Mouse (Mus musculus) retina, postnatal 1 day (tissue): ENCODE results near the gene Pikfyve.
"Not testable (repeated sequence)": the region's sequence is repeated elsewhere in the genome, so short reads cannot be mapped to it uniquely, and the experiment has no call there.

Experiments
- DNase-seq: peaks from one replicate; pipeline ENCODE4 v3.0.0-alpha.2; 2012

Pikfyve gene

GRCm38 (mm10) chr1:65185524-65186205 is 818 bp upstream of the Pikfyve start:
- peak; percentile 28 for DNase-seq

DNA sequence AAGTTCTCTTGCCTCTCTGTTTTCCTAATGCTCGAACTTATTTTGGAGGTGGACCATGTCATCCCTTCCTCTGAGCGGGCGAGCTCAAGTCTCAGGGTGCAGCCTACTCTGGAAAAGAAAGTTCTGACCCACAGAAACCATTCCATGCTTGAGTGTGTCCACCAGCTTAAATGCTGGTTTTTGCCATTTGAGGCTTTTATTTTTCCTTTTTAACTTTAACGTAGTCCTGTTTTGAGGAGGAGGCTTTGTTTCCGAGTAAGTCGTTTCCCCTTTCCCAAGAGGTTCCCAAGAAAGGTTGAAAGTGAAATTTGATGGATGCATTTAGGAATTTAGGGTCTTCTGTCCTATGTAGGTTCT is 569 bp downstream of the Pikfyve start:
- no peak for DNase-seq

DNA sequence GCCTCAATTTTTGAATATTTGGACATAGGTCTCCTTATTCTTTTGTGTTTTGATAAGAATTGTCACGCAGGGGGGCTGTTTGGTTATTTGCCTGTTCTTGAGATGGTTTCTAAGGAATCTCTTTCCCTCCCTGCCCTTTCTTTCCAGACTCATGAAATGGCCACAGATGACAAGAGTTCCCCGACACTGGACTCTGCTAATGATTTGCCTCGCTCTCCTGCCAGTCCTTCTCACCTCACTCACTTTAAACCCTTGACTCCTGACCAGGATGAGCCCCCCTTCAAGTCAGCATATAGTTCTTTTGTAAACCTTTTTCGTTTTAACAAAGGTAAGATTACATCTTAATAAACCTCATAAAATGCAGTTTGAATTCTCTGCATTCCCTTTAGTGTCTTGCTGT is 3.7 kb downstream of the Pikfyve start:
- DNase-seq: no peak

GRCm38 (mm10) chr1:65193226-65193625 is 6.7 kb downstream of the Pikfyve start:
- no peak for DNase-seq

- DNase-seq: no peak
Measured at GRCm38 (mm10) chr1:65198425-65198824, 11.9 kb downstream of the Pikfyve start.

DNA sequence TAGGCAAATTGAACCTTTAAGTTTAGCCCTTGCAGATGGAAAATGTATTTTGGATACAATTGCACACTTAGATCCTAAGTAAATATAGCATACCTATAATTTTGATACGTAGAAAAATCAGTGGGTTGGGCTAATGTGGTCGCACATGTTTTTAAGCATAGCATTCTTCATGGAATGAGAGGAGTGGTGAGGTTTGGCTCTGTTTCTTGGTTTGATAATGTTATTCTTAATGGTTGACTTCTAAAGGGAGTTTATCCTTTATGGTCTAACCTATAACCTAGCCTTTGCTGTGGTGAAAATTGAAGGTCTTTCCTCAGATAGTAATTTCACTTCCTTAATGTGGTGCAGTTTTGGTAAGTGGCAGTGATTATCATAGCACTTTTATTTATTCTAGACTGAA is 12.4 kb downstream of the Pikfyve start:
- DNase-seq: no peak

DNA sequence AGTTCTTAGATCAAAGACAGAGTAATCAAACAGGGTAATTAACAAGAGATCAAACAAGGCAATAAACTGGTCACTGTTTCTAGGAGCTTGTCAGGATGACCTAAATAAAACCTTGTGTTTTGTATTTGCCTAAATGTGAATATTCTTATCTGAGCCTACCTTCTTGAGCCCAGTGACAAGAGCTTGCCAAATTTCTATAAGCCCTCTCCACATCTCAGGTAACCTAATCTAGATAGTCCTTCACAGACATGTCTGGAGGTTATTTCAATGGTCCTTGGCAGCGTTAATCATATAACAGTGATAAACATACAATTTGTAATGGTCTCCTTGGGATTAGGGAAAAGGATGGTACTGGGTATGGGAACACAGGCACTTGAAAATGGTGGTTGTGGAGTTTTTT is 17.8 kb downstream of the Pikfyve start:
- no peak for DNase-seq

- DNase-seq: no peak
Measured at GRCm38 (mm10) chr1:65213214-65213613, 26.7 kb downstream of the Pikfyve start.

GRCm38 (mm10) chr1:65217567-65217966 is 31.1 kb downstream of the Pikfyve start:
- DNase-seq: no peak

DNA sequence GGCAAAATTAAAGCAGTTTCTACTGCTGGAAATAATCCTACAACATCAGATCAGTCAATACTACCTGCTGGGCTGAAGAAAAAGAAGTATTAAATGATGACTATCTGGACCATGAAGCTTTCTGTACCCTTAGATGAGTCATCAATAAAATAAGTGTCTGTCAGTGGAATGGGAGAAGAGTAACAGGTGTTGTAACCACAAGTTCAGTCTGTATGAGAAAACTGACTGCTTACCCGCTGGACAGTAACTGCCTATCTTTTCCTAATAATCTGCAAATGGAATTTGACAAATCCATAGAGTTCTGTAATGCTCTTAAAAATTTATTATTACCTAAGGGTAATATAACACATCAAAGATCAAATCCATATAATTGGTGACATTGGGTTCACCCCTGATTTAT is 31.5 kb downstream of the Pikfyve start:
- no peak for DNase-seq

GRCm38 (mm10) chr1:65223654-65224053 is 37.2 kb downstream of the Pikfyve start:
- DNase-seq: no peak

- no peak for DNase-seq
Measured at GRCm38 (mm10) chr1:65227681-65228080, 41.2 kb downstream of the Pikfyve start.

DNA sequence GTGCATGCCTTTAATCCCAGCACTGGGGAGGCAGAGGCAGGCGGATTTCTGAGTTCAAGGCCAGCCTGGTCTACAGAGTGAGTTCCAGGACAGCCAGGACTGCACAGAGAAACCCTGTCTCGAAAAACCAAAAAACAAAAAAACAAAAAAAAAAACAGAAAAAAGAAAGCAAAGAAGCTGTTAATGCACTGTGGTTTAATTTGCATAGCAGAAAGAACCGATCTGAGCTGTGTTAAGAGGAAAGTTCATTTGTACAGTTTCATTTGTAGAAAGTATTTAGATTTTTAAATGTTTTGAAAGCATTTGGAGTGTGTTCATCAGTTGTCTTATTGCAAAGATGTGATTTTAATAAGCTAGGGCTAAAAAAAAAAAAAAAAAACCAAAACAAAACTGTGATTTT is 43.3 kb downstream of the Pikfyve start:
- not testable (repeated sequence) for DNase-seq

DNA sequence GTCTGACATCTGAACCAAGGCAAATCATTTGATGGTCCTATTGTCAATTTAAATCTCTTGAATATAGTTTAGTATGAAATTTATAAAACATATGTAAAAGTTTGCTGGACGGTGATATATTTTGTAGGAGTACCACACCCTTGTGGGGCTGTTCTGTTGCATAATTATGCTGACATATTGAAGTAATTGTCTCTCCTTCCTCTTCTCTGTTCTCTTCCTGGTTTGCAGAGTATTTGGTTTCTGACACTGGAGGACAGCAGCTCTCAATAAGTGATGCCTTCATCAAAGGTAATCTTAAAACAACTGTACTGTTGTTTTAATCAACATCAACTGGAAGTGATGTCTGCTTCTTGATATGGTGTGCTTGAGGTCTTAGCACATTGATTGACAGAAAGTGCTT is 44.1 kb downstream of the Pikfyve start:
- no peak for DNase-seq

DNA sequence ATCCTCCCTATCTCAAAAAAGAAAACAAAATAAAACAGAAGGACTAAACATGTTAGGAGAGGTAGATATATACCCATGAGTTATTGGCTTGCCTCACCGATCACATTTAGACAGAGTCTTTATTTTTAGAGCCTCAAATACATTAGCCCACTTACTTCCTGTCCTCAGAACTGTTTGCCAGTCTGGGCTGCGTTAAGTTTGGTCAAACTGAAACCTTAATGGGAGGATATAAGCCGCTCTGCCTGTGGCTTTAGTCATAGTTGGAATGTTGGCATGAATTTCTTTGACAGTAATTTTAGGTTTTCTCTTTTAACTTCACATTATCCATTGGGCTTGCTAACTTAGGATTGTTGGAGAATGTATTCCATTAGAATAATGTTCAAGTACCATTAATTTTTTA is 51.2 kb downstream of the Pikfyve start:
- no peak for DNase-seq

GRCm38 (mm10) chr1:65245637-65246036 is 59.2 kb downstream of the Pikfyve start:
- DNase-seq: no peak

DNA sequence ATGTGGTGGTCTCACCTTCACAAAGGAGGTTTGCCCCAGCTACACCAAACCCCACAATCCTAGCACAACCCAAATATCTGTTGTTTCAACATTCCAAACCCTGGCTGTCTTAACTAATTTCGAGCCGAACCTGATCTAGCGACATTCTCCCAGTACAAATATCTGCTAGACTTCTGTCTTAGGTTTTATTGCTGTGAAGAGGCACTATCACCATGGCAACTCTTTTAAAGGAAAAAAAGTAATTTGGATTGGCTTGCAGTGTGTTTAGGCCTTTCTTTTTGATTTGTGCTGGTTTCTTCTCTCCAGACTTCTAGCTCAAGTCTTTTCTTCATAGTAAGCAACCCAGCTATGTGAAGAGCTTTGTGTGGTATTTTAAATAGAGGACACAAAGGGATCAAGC is 94.0 kb downstream of the Pikfyve start:
- DNase-seq: no peak

- DNase-seq: peak; percentile 24
Measured at GRCm38 (mm10) chr1:65281756-65282155, 95.3 kb downstream of the Pikfyve start, which contains the start of gene Pth2r. Gene Pth2r, plus strand, starts transcription at chr1:65282056.

GRCm38 (mm10) chr1:65282766-65283165 is 96.3 kb downstream of the Pikfyve start:
- DNase-seq: peak; percentile 72

DNA sequence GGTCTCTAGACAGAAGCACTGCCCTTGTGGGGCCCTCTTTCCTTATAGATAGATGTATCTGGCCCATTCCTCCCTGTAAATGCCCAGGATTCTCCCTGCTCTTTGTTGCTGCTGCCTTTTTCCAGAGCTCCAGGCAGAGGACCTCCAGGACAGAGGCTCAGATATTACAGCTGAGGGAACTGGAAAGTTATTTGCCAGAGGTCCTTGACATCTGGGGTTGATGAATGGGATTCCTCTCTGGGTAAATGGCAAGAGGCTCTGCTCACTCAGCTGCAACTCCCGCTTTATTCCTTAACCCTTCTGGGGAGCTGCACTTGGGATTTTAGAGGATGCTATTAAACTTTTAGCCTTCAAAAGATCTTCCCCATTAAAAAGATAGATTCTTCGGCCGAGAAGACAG is 122.0 kb downstream of the Pikfyve start:
- DNase-seq: no peak

- DNase-seq: peak; percentile 47
Measured at GRCm38 (mm10) chr1:65311214-65311933, 124.9 kb downstream of the Pikfyve start.

DNA sequence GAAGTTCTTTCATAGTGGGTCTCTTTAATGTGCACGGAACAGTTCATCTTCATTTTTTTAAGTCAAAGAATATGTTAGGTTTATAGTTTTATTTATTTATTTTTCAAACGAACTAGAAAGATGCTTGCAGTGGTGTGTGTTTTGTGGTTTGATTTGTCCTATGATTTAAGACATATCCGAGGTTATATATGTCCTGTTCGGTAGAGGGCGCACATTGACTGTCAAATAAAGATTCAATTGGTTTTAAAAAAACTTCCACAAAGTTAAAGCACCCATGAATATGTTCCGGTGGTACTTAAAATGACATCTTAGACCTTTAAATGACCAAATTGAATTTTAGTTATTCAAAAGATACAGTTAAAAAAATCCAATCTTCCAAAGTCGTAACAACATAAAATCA is 125.6 kb downstream of the Pikfyve start:
- peak; percentile 78 for DNase-seq

DNA sequence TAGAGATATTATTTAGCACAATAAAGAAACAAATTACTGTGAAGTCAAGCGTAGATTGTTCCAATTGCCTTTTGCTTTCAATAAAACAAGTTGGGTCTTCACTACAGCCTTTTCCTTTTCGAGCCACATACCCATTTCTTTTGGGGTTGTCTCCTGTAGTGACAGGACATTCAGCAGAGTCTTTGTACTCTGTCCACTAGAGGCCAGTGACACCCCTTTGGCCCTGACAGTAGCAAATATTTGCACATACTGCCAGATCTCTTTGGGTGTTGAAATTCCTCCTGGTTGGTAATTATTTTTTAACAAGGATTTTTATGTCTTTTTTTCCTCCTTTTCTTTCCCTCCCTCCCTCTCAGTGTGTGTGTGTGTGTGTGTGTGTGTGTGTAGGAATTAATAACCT is 126.4 kb downstream of the Pikfyve start:
- DNase-seq: no peak
